In the genomic region with DNA sequence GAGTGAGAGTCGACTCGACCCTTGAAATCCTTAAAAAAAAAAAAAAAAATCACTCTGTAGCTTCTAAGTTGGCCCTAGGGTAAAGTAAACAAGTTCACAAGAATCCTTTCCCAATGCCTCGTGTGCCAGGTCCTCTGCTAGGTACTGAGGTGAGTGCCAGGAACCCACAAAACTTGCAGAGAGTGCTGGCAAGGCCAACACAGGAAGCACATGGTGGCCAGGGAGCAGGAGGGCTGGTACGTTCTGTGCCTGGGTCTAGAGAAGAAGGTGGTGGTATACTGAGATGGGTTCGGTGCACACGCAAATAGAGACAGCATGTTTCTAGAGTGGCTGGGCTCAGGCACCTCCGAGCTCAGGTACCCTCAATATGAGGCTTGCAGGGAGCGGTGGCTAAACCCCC, we compare ENCODE assay signal across 13 mouse cellular contexts. TPM values are rescaled to one million over a fixed set of nuclear protein-coding genes. Genes with fewer than 3 reads are reported as not detected.
DNase-seq lines count a peak whose midpoint lies in the region; ATAC-seq lines count a peak whose summit lies in the region.
"Had no signal": no experiment of that assay in that cellular context is flagged by ENCODE, and none has a peak within 500 bp of the region (broad histone marks: within the 10 kb centered on the region; RNA-seq: fewer than 3 reads in every experiment).

No protein-coding gene starts in this region.

- no peaks in the 10 kb centered on the region for H3K36me3 ChIP-seq in kidney, embryonic 16.5 days (ENCODE audit: insufficient read depth, low read length)
- H3K36me3 ChIP-seq: intestine, embryonic 15.5 days had no signal

- H3K27ac ChIP-seq in kidney, embryonic 16.5 days (ENCODE audit: low read length), result 0 out of 2 replicates have a peak overlapping the region, but pooled peaks have one; percentile 4
- H3K27ac ChIP-seq: intestine, embryonic 15.5 days had no signal

- H3K9me3 ChIP-seq in kidney, embryonic 16.5 days (ENCODE audit: low read length), result no peaks in the 10 kb centered on the region
- H3K9me3 ChIP-seq: intestine, embryonic 15.5 days had no signal

- no peak overlapping the region for H3K4me3 ChIP-seq in kidney, embryonic 16.5 days (ENCODE audit: low read length)
- H3K4me3 ChIP-seq: intestine, embryonic 15.5 days; myocyte had no signal

- ATAC-seq in kidney, embryonic 16.5 days (ENCODE audit: low FRiP score, low TSS enrichment), result no peak
- ATAC-seq: intestine, embryonic 15.5 days had no signal

- WGBS in kidney, embryonic 16.5 days, result 71% methylated on average over 8 of the region's 8 CpGs

- H3K4me1 ChIP-seq in kidney, embryonic 16.5 days (ENCODE audit: insufficient read depth, low read length), result peaks cover 60% of the 10 kb centered on the region

- H3K27me3 ChIP-seq in kidney, embryonic 16.5 days (ENCODE audit: insufficient read depth, low read length), result no peaks in the 10 kb centered on the region
- H3K27me3 ChIP-seq: intestine, embryonic 15.5 days had no signal

- no peak overlapping the region for H3K9ac ChIP-seq in kidney, embryonic 16.5 days (replicated peaks; ENCODE audit: low read length)
- H3K9ac ChIP-seq: intestine, embryonic 15.5 days had no signal

- peak; percentile 16 for DNase-seq in gastrocnemius, adult 18-20 months (ENCODE audit: low spot score)
- no peak for DNase-seq in gastrocnemius, postnatal 10 days
- no peak for DNase-seq in kidney, postnatal 25 days
- DNase-seq in brain, adult 2 months (ENCODE audit: low read depth, low spot score), result peak; percentile 71
- DNase-seq in induced T-regulatory cell, adult 2 months (ENCODE audit: low read depth), result peak; percentile 62
- DNase-seq in left cerebral cortex, adult 18-20 months (ENCODE audit: low spot score in 2 of 2), result no peak
- no peak for DNase-seq in T-cell, adult 2 months (ENCODE audit: low spot score)
- DNase-seq: embryo, embryonic 11 days; layer of hippocampus, postnatal 36 days; spleen, adult 18-20 months had no signal

- H3K4me2 ChIP-seq in kidney, embryonic 16.5 days (replicated peaks; ENCODE audit: low read depth, low read length), result no peak overlapping the region
- H3K4me2 ChIP-seq: intestine, embryonic 15.5 days had no signal

RNA-seq across cellular contexts. Expression of a gene that starts 53.3 kb away (rescaled TPM):
- 1 to 10 TPM; 6.5 to 7.4 TPM for total RNA-seq in gastrocnemius, adult 18-20 months (2021)
- total RNA-seq in gastrocnemius, postnatal 10 days (2021), result 1 to 10 TPM; 5.6 to 6.0 TPM
- polyA plus RNA-seq in kidney, embryonic 16.5 days (2015; fragmentation: Nextera tagmentation; extraction: Ambion mirVana), result 23.9 and 24.5 TPM in 2 replicates
- 10 to 100 TPM; 56.0 to 63.6 TPM for total RNA-seq in left cerebral cortex, adult 18-20 months (2021)

Comparison
In these comparisons a context has a peak if more than half of its experiments do, and no peak if none do; other contexts are left out.
1. DNase-seq: peak in gastrocnemius, adult 18-20 months (single experiment), brain, adult 2 months (single experiment) and induced T-regulatory cell, adult 2 months (single experiment); none in gastrocnemius, postnatal 10 days (single experiment), kidney, postnatal 25 days (0 of 2), left cerebral cortex, adult 18-20 months (0 of 2) and T-cell, adult 2 months (single experiment).
2. RNA of a gene that starts 53.3 kb away (total RNA-seq): 56.0 to 63.6 TPM in left cerebral cortex, adult 18-20 months; 6.5 to 7.4 TPM in gastrocnemius, adult 18-20 months and 5.6 to 6.0 TPM in gastrocnemius, postnatal 10 days; every median in the first group is over 4 times any median in the second.